Mouse (Mus musculus): ENCODE data around the gene Scn1a. TPM values are rescaled to one million over a fixed set of nuclear protein-coding genes. Genes with fewer than 3 reads are reported as not detected.
A peak's percentile ranks its signal among the peaks of the same experiment; 100 is the strongest.

Gene Scn1a
- 0.70 and 1.00 TPM in 2 replicates for polyA plus RNA-seq (2016; fragmentation: Nextera tagmentation; extraction: Ambion mirVana)

DNA sequence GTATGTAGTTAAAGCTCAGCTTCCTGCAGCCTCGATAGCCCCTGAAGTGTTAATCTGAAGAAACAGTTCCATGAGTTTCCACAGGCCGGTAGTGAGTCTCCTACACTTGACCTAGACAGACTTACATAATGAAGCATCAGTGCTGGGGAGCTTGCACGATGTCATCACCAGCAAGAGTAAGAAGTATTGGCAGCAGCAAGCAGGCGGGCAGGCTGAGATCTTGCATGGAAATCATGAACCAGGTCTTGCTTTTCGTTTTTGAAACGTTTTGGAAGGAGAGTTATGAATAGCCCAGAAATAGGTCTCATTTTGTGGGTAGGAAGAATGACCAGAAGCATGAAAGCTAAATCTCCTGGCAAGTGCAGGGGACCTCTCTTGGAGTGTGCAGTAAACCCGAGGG is at the start of gene Scn1a:
Gene Scn1a (minus strand): TSS at position 130 of the 400 bp plus-strand sequence.
- H3K27ac ChIP-seq (replicated peaks): no peak within 1 kb of the TSS
- WGBS: 20% methylated on average over 7 of the region's 7 CpGs
- DNase-seq (ENCODE audit: low spot score): no peak

GRCm38 (mm10) chr2:66478395-66478794 is 37.8 kb upstream of the Scn1a start:
- Histone ChIP-seq H3K27me3 (replicated peaks; ENCODE audit: low read depth, poor library complexity, severe bottlenecking) (no peaks in the 10 kb centered on the region), H3K9me3 (no peaks in the 10 kb centered on the region), H3K4me1 (no peaks in the 10 kb centered on the region), H3K27ac (replicated peaks) (no peak overlapping the region), H3K4me3 (no peak overlapping the region), H3K36me3 (replicated peaks) (no peaks in the 10 kb centered on the region)
- no peak for DNase-seq (ENCODE audit: low spot score)
- WGBS: 84% methylated on average over 2 of the region's 2 CpGs

More for the DNA sequence above, at the start of gene Scn1a:
- H3K4me1 ChIP-seq: peaks cover 12% of the 10 kb centered on the region; the same call in 1 of the 2 replicates
- H3K27me3 ChIP-seq (replicated peaks; ENCODE audit: low read depth, poor library complexity, severe bottlenecking): peaks cover 8% of the 10 kb centered on the region; the same call in 1 of the 2 replicates
- peak within 1 kb of the TSS; percentile 49 for H3K4me3 ChIP-seq
- H3K9me3 ChIP-seq: no peaks in the 10 kb centered on the region
- H3K36me3 ChIP-seq (replicated peaks): no peaks in the 10 kb centered on the region

GRCm38 (mm10) chr2:66473181-66473822 is 32.7 kb upstream of the Scn1a start:
- WGBS: 57% methylated on average over 3 of the region's 3 CpGs
- no peaks in the 10 kb centered on the region for H3K4me1 ChIP-seq
- no peaks in the 10 kb centered on the region for H3K36me3 ChIP-seq (replicated peaks)
- H3K27me3 ChIP-seq (replicated peaks; ENCODE audit: low read depth, poor library complexity, severe bottlenecking): no peaks in the 10 kb centered on the region
- H3K27ac ChIP-seq (replicated peaks): no peak overlapping the region
- no peak for DNase-seq (ENCODE audit: low spot score)
- no peak overlapping the region for H3K4me3 ChIP-seq
- H3K9me3 ChIP-seq: no peaks in the 10 kb centered on the region

DNA sequence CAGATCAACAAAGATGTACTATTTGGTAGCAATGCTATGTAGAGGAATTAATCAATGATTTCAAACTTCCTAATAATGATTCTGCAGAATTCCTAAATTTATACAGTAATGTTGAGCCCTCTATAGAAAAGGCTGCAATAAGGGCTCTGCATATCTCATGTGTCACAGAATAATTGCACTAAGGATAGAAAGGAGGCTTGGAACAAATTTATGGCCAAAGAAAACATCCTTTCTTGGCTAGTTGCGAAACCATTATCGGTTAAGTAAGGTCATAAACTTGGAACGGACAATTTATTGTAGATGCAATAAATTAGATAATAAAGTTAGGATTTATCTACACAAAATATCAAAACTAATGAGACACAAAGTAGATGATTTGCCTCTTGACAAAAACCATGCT is 24.8 kb upstream of the Scn1a start:
- H3K4me3 ChIP-seq: no peak overlapping the region
- H3K9me3 ChIP-seq: no peaks in the 10 kb centered on the region
- H3K27ac ChIP-seq (replicated peaks): no peak overlapping the region
- H3K27me3 ChIP-seq (replicated peaks; ENCODE audit: low read depth, poor library complexity, severe bottlenecking): no peaks in the 10 kb centered on the region
- no peaks in the 10 kb centered on the region for H3K36me3 ChIP-seq (replicated peaks)
- 93% methylated on average over 3 of the region's 3 CpGs for WGBS
- no peak for DNase-seq (ENCODE audit: low spot score)
- no peaks in the 10 kb centered on the region for H3K4me1 ChIP-seq

- Histone ChIP-seq H3K4me1 (no peaks in the 10 kb centered on the region), H3K9me3 (no peaks in the 10 kb centered on the region), H3K36me3 (replicated peaks) (no peaks in the 10 kb centered on the region), H3K27me3 (replicated peaks; ENCODE audit: low read depth, poor library complexity, severe bottlenecking) (no peaks in the 10 kb centered on the region), H3K4me3 (no peak overlapping the region), H3K27ac (replicated peaks) (no peak overlapping the region)
- WGBS: 88% methylated on average over 2 of the region's 2 CpGs
- DNase-seq (ENCODE audit: low spot score): no peak
Measured at GRCm38 (mm10) chr2:66464874-66465458, 24.3 kb upstream of the Scn1a start.

- DNase-seq (ENCODE audit: low spot score): no peak
- no peaks in the 10 kb centered on the region for H3K4me1 ChIP-seq
- no peak overlapping the region for H3K27ac ChIP-seq (replicated peaks)
- no peak overlapping the region for H3K4me3 ChIP-seq
- H3K36me3 ChIP-seq (replicated peaks): no peaks in the 10 kb centered on the region
- WGBS: 91% methylated on average over 6 of the region's 6 CpGs
- no peaks in the 10 kb centered on the region for H3K27me3 ChIP-seq (replicated peaks; ENCODE audit: low read depth, poor library complexity, severe bottlenecking)
- no peaks in the 10 kb centered on the region for H3K9me3 ChIP-seq
Measured at GRCm38 (mm10) chr2:66463916-66464315, 23.3 kb upstream of the Scn1a start.

DNA sequence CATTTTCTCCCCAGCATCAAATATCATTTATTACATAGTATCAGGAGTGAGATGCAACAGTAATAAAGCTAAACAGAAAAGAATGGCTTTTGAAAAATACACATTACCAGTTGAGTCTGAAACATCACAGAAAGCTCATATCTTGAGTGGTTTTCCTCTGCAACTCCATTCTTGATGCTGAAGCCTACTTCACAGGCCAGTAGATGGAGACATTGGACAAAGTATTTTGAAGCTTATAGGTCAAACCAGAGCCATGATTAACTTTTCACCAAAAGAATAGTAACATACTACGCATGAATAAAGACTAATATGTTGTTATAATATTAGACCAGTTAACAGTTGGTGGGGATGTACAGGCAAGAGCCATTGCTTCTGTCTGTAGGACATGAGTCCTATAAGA is 21.8 kb upstream of the Scn1a start:
- no peaks in the 10 kb centered on the region for H3K4me1 ChIP-seq
- WGBS: 96% methylated on average over 1 of the region's 1 CpGs
- no peak for DNase-seq (ENCODE audit: low spot score)
- no peak overlapping the region for H3K27ac ChIP-seq (replicated peaks)
- no peak overlapping the region for H3K4me3 ChIP-seq
- H3K9me3 ChIP-seq: no peaks in the 10 kb centered on the region
- H3K36me3 ChIP-seq (replicated peaks): no peaks in the 10 kb centered on the region
- H3K27me3 ChIP-seq (replicated peaks; ENCODE audit: low read depth, poor library complexity, severe bottlenecking): no peaks in the 10 kb centered on the region

DNA sequence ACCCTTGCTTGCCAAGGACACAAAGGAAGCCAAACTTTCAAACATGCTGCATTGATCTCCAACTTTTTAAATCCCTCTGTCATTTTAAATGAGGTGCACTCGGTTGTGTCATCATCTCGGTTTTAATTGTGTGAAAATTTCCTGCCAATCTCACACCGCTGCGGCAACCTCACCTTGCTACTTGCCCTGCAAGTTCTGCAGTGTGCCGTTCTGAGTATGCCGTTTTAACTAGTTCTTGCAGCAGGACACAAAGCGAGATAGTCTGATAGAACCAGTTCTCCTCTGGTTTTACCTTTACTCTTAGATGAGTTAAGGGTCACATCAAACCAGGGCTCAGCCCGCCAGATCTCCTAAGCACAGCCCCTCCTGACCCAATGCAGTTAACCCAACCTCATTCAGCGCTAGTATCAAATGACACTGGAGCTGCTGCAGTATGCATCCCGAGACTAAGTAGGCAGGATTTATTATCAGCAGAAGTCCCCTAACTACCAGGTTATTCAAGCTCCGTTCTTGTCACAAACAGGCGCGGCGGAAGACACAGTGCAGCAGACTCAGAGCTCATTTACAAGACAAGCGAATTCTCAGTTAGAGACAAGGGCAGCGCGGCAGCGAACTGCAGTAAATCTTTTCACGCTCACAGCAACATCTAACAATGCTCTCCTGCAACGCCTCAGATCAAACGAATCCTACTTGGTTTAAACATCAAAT is 722 bp downstream of the Scn1a start:
- 6% methylated on average over 21 of the region's 21 CpGs for WGBS

GRCm38 (mm10) chr2:66436286-66436685 is 4.4 kb downstream of the Scn1a start:
- WGBS: 21% methylated on average over 3 of the region's 3 CpGs
- Histone ChIP-seq H3K9me3 (no peaks in the 10 kb centered on the region), H3K4me3 (no peak overlapping the region), H3K27me3 (replicated peaks; ENCODE audit: low read depth, poor library complexity, severe bottlenecking) (peaks cover 7% of the 10 kb centered on the region; the same call in 1 of the 2 replicates), H3K4me1 (peaks cover 12% of the 10 kb centered on the region; the same call in 1 of the 2 replicates), H3K36me3 (replicated peaks) (no peaks in the 10 kb centered on the region), H3K27ac (replicated peaks) (no peak overlapping the region)
- DNase-seq (ENCODE audit: low spot score): peak; percentile 42

More for the DNA sequence above, 722 bp downstream of the Scn1a start:
- Histone ChIP-seq H3K9me3 (no peaks in the 10 kb centered on the region), H3K36me3 (replicated peaks) (no peaks in the 10 kb centered on the region), H3K4me3 (peak overlapping the region; percentile 49), H3K4me1 (peaks cover 12% of the 10 kb centered on the region; the same call in 1 of the 2 replicates), H3K27ac (replicated peaks) (no peak overlapping the region), H3K27me3 (replicated peaks; ENCODE audit: low read depth, poor library complexity, severe bottlenecking) (peaks cover 8% of the 10 kb centered on the region; the same call in 1 of the 2 replicates)
- DNase-seq (ENCODE audit: low spot score): peak; percentile 50

- Histone ChIP-seq H3K27me3 (replicated peaks; ENCODE audit: low read depth, poor library complexity, severe bottlenecking) (peaks cover 28% of the 10 kb centered on the region), H3K27ac (replicated peaks) (0 out of 2 replicates have a peak overlapping the region, but pooled peaks have one; percentile 48), H3K4me1 (peaks cover 13% of the 10 kb centered on the region), H3K4me3 (peak overlapping the region; percentile 62), H3K36me3 (replicated peaks) (no peaks in the 10 kb centered on the region), H3K9me3 (no peaks in the 10 kb centered on the region)
- peak; percentile 52 for DNase-seq (ENCODE audit: low spot score)
- 1% methylated on average over 14 of the region's 14 CpGs for WGBS
Measured at GRCm38 (mm10) chr2:66409740-66410290, 30.8 kb downstream of the Scn1a start.

DNA sequence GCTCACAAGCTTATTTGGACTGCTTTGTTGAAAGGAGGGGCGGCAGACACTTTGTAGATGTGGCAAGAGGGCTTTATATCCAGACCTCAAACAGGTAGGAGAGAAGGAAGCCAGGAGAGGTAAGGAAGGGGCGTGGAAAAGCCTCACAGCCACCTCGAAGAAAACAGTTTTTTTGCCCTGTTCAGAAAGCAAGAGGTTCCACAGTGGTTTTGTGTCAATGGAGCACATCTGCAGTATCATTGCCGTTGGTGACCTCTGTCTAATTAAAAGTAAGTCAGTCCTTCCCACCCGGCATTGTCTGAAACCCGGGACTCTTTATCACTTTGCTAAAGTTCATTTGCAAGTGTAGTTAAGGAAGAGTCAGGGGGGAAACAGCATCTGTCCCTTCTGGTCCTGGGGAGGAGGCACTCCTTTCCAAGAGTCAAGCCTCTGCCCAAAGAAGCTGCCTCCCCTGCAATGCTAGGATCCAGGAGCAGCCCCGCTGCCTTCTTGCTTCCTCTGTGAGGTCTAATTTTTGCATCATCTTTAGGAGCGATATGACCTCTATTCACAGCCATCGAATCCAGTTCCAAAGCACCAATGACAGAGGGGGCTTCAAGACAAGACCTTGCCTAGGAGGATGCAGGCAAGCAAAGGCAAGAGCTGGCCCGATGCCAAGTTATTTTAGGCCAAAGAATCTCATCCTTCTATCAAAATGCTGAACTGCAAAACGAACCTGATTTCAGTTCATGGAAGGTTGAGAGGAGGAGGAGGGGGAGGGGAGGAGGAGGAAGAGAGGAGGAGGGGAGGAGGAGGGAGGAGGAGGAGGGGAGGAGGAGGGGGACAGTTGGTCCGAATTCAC is 31.5 kb downstream of the Scn1a start:
- peak; percentile 32 for DNase-seq (ENCODE audit: low spot score)
- H3K4me3 ChIP-seq: peak overlapping the region; percentile 62
- H3K27ac ChIP-seq (replicated peaks): no peak overlapping the region
- WGBS: 12% methylated on average over 12 of the region's 12 CpGs
- H3K36me3 ChIP-seq (replicated peaks): no peaks in the 10 kb centered on the region
- peaks cover 13% of the 10 kb centered on the region for H3K4me1 ChIP-seq
- H3K27me3 ChIP-seq (replicated peaks; ENCODE audit: low read depth, poor library complexity, severe bottlenecking): peaks cover 28% of the 10 kb centered on the region
- no peaks in the 10 kb centered on the region for H3K9me3 ChIP-seq

DNA sequence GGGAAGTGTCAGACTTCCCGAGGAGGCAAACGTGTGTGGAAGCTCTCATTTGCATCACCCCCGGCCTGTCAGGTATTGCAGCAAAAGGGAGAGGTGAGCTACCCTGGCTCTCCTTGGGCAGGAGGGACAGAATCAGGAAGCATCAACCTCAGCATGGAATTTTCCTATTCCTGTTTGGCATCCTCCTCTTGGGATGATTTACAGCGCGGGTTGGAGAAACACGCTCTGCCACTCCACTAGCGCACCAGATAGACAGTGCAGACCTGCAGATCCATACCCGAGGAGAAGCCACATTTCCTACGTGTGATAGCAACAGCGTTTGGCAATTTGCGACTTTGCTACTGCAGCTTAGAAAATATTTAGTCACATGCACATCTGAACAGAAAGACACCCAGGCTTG is 32.2 kb downstream of the Scn1a start:
- H3K27me3 ChIP-seq (replicated peaks; ENCODE audit: low read depth, poor library complexity, severe bottlenecking): peaks cover 28% of the 10 kb centered on the region
- no peaks in the 10 kb centered on the region for H3K9me3 ChIP-seq
- no peak overlapping the region for H3K27ac ChIP-seq (replicated peaks)
- no peak for DNase-seq (ENCODE audit: low spot score)
- peaks cover 13% of the 10 kb centered on the region for H3K4me1 ChIP-seq
- peak overlapping the region; percentile 62 for H3K4me3 ChIP-seq
- WGBS: 28% methylated on average over 11 of the region's 11 CpGs
- H3K36me3 ChIP-seq (replicated peaks): no peaks in the 10 kb centered on the region
